Mouse (Mus musculus) forebrain, embryonic 16.5 days (tissue): ENCODE results near the gene Rps3a1. TPM values are rescaled to one million over a fixed set of nuclear protein-coding genes. Genes with fewer than 3 reads are reported as not detected.
A peak's percentile ranks its signal among the peaks of the same experiment; 100 is the strongest.

Experiments
- ATAC-seq: fragments of 200-750 bp; cut with Nextera tagmentation; 2 replicates; pipeline ENCODE4 v1.8.0; 2017; ENCODE audit warnings: mild to moderate bottlenecking, moderate library complexity
- H3K27ac ChIP-seq: fragments of 300-500 bp; sonication (generic); 2 replicates; pipeline ENCODE4 v1.5.1; 2014; ENCODE audit warnings: low read length, control low read depth
- H3K27me3 ChIP-seq: fragments of 300-500 bp; sonication (generic); replicated peaks from 2 replicates; pipeline ENCODE4 v1.6.1; 2014; ENCODE audit warnings: low read length; ENCODE audit not compliant: control insufficient read depth, insufficient read depth
- H3K36me3 ChIP-seq: fragments of 300-500 bp; sonication (generic); 2 replicates; pipeline ENCODE4 v1.6.1; 2014; ENCODE audit not compliant: control insufficient read depth, insufficient read depth
- H3K4me1 ChIP-seq: fragments of 300-500 bp; sonication (generic); replicated peaks from 2 replicates; pipeline ENCODE4 v1.6.1; 2014; ENCODE audit warnings: low read length; ENCODE audit not compliant: control insufficient read depth, insufficient read depth
- H3K4me2 ChIP-seq: fragments of 300-500 bp; sonication (generic); 2 replicates; pipeline ENCODE4 v1.6.1; 2014; ENCODE audit warnings: mild to moderate bottlenecking, low read length, control low read depth
- H3K4me3 ChIP-seq: fragments of 300-500 bp; sonication (generic); replicated peaks from 2 replicates; pipeline ENCODE4 v1.5.1; 2014; ENCODE audit warnings: mild to moderate bottlenecking, low read length, control low read depth
- H3K9ac ChIP-seq: fragments of 300-500 bp; sonication (generic); replicated peaks from 2 replicates; pipeline ENCODE4 v1.6.1; 2014; ENCODE audit warnings: low read depth, low read length, control low read depth
- H3K9me3 ChIP-seq: fragments of 300-500 bp; sonication (generic); 2 replicates; pipeline ENCODE4 v1.6.1; 2016; ENCODE audit warnings: low read length; ENCODE audit not compliant: control insufficient read depth
- WGBS: fragments of 180-500 bp; shearing (Covaris S2); extraction: QIAGEN DNeasy Blood & Tissue Kit; methylation state at CpG from one replicate; pipeline ENCODE4 v1.1.7; 2014; 5-methylcytosine and 5-hydroxymethylcytosine counted together
- polyA plus RNA-seq: library from polyadenylated mRNA; unstranded; fragments of >200 nt; fragmentation: Nextera tagmentation; extraction: Ambion mirVana; gene quantifications from 2 replicates; pipeline ENCODE4 v1.2.1, GENCODE M21; 2015

Gene Rps3a1
- polyA plus RNA-seq, 1 experiment from 2014 or later, result 654 TPM

DNA sequence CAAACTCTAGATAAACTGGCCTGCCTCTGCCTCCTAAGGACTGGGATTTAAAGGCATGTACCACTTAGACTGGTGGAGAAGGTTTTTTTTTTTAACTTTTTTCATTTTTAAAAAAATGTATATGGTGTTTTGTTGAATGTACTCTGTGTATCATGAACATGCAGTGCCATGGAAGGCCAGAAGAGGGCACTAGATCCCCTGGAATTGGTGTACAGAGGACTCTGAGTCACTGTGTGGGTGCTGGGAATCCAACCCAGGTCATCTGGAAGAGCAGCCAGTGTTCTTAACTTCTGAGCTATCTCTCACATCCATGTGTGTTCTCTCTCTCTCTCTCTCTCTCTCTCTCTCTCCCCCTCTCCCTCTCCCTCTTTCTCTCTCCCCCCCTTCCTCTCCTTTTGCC is 20.3 kb downstream of the Rps3a1 start:
- Histone ChIP-seq H3K9ac (no peak overlapping the region), H3K27ac (no peak overlapping the region), H3K4me3 (no peak overlapping the region), H3K27me3 (no peaks in the 10 kb centered on the region), H3K36me3 (no peaks in the 10 kb centered on the region; the same call in 1 of the 2 replicates), H3K4me1 (no peaks in the 10 kb centered on the region), H3K4me2 (no peak overlapping the region), H3K9me3 (no peaks in the 10 kb centered on the region)
- no peak for ATAC-seq

DNA sequence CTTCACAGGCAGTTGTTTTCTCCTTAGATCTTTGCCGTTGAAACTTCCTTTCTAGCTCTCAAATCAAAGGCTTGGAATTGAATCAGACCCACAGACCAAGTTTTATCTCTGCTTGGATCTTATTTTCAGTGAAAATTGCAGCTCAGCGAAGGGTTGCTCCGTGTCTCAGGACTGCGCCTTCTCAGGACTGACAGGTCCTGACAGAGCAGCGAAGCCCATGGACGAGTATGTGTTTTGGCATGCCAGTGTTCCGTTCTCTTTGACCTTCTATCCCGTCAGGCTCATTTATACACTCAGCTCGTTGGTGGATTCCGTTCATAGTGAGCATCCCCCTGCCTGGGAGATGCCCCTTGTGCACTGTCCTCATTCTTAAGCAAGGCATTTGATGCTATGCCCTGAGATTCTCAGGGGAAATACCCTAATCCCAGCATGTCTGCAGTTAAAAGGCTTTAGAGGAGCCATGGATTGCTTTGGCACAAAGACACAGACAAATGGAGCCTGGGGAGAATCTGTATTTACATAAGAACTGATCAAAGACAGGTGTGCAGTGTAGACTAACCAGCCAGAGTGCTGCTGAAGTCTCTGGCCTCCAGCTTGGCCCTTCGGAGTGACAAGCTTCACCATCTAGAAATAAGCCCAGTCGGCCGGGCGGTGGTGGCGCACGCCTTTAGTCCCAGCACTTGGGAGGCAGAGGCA is 23.1 kb downstream of the Rps3a1 start:
- ATAC-seq, result no peak
- H3K4me1 ChIP-seq, result no peaks in the 10 kb centered on the region
- H3K4me3 ChIP-seq, result no peak overlapping the region
- no peak overlapping the region for H3K27ac ChIP-seq
- 81% methylated on average over 16 of the region's 16 CpGs for WGBS
- peaks cover 3% of the 10 kb centered on the region; the same call in 1 of the 2 replicates for H3K36me3 ChIP-seq
- no peak overlapping the region for H3K4me2 ChIP-seq
- no peak overlapping the region for H3K9ac ChIP-seq
- no peaks in the 10 kb centered on the region for H3K27me3 ChIP-seq
- no peaks in the 10 kb centered on the region for H3K9me3 ChIP-seq

DNA sequence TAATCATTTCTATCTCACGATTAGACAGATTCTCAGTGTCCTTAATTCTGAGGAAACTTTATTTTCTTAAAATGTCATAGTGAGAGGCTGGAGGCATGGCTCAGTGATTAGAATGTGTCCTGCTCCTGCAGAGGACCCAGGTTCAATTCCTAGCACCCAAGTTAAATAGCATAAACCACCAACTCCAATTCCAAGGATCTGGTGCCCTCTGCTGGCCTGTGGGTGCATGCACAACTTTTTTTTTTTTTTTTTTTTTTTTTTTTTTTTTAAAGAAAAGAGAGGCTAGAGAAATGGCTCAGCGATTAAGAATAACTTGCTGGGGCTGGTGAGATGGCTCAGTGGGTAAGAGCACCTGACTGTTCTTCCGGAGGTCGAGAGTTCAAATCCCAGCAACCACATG is 25.6 kb downstream of the Rps3a1 start:
- Histone ChIP-seq H3K4me1 (no peaks in the 10 kb centered on the region), H3K9ac (no peak overlapping the region), H3K9me3 (no peaks in the 10 kb centered on the region), H3K27me3 (no peaks in the 10 kb centered on the region), H3K4me2 (no peak overlapping the region), H3K4me3 (no peak overlapping the region), H3K36me3 (0 out of 2 replicates have a peak, but pooled peaks cover 3% of the 10 kb centered on the region), H3K27ac (no peak overlapping the region)
- WGBS, result 92% methylated on average over 4 of the region's 4 CpGs
- no peak for ATAC-seq

DNA sequence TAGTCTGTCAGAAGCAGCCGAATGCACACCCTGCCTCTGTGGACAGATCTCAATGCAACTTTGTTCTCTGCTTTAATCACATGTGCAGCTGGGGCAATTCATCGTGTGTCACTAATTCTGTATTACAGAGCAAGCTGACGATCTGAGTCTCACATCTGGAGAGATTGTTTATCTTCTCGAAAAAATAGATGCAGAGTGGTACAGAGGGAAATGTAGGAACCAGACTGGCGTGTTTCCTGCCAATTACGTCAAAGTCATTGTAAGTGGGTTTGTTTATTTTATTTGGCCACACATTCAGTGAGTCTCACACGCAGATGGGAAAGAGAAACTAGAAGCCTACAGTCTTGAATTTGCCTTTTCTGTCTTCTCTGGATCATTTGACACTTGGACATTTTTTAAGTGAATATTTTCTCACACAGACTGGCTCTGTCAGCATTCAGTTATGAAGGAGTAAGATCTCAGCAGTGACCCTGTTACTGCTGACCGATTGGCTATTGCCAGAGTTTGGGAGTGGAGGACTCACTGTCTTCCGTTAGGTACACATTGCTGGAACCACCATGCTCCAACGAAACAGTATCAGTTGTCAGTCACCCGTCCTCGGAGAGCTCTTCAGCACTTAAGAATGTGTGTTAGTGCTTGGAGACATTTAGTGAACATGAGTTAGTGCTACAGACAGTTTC is 27.7 kb downstream of the Rps3a1 start:
- H3K9ac ChIP-seq, result no peak overlapping the region
- H3K9me3 ChIP-seq, result no peaks in the 10 kb centered on the region
- 75% methylated on average over 12 of the region's 12 CpGs for WGBS
- no peak overlapping the region for H3K27ac ChIP-seq
- peak; percentile 77 for ATAC-seq
- no peaks in the 10 kb centered on the region for H3K27me3 ChIP-seq
- no peak overlapping the region for H3K4me2 ChIP-seq
- 0 out of 2 replicates have a peak, but pooled peaks cover 3% of the 10 kb centered on the region for H3K36me3 ChIP-seq
- no peak overlapping the region for H3K4me3 ChIP-seq
- H3K4me1 ChIP-seq, result no peaks in the 10 kb centered on the region

DNA sequence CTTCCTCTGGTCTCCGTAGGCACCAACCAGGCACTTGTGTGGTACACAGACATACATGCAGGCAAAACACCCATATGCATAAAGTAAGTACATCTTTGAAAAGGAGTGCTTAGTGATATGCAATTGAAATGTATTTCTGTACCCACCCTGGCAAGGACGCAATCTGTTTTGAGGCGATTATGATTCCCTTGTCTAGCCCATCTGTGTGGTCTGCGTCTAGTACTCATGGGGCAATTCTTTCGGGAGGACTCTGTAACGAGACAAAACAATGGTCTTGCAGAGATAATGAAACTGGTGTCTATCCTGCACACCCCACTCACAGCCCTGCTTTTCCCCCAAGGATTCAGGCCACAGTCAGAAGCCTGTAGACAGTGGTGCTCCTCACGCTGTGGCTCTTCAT is 29.7 kb downstream of the Rps3a1 start:
- Histone ChIP-seq H3K4me2 (no peak overlapping the region), H3K9me3 (no peaks in the 10 kb centered on the region), H3K4me1 (no peaks in the 10 kb centered on the region), H3K4me3 (no peak overlapping the region), H3K36me3 (0 out of 2 replicates have a peak, but pooled peaks cover 3% of the 10 kb centered on the region), H3K27me3 (no peaks in the 10 kb centered on the region), H3K27ac (no peak overlapping the region), H3K9ac (no peak overlapping the region)
- 76% methylated on average over 7 of the region's 7 CpGs for WGBS
- ATAC-seq, result no peak

DNA sequence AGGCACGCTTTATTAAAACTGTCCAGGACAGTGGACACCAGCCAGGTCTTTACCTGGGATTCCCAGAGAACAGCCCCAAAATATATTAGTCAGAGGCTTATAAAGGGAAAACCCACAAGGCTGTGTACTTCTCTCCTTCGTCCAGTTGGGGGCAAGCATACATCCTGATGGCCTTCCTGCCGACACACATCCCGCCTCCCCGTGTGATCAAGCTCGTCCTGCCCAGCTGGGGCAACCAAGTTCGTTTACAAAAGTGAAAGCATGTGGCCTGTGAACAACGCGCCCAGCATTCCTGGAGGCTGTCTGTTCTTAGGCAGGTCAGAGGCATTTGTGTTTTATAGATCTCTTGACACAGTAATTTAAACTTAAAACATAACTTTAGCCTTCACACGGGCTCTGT is 32.4 kb downstream of the Rps3a1 start:
- no peaks in the 10 kb centered on the region for H3K9me3 ChIP-seq
- 28% methylated on average over 10 of the region's 10 CpGs for WGBS
- no peaks in the 10 kb centered on the region for H3K36me3 ChIP-seq
- H3K4me2 ChIP-seq, result no peak overlapping the region; the same call in 1 of the 2 replicates
- no peak overlapping the region for H3K9ac ChIP-seq
- no peak overlapping the region for H3K27ac ChIP-seq
- ATAC-seq, result no peak
- H3K4me1 ChIP-seq, result no peaks in the 10 kb centered on the region
- H3K27me3 ChIP-seq, result no peaks in the 10 kb centered on the region
- H3K4me3 ChIP-seq, result no peak overlapping the region

DNA sequence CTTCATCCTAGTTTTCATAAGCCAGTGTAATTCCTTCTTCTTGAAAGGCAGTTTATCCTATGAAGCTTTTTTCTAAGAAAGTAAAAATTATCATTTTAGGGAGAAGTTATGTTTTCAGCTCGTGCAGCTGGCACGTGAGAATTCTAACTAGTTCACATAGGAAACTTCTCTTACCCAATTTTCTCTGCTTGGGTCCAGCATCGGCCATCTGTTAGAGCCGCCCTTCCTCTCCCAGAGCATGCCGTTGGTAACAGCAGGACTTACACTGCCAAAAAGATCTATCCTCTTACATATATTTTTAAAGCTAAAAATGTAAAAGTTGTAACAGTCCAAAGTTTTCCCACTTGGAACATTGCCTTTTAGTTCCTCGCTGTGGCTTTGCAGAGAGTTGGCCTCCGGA is 33.4 kb downstream of the Rps3a1 start:
- Histone ChIP-seq H3K9ac (no peak overlapping the region), H3K4me3 (no peak overlapping the region), H3K27ac (no peak overlapping the region), H3K27me3 (no peaks in the 10 kb centered on the region), H3K9me3 (no peaks in the 10 kb centered on the region), H3K4me2 (no peak overlapping the region), H3K36me3 (no peaks in the 10 kb centered on the region), H3K4me1 (no peaks in the 10 kb centered on the region)
- ATAC-seq, result no peak
- 92% methylated on average over 7 of the region's 7 CpGs for WGBS

DNA sequence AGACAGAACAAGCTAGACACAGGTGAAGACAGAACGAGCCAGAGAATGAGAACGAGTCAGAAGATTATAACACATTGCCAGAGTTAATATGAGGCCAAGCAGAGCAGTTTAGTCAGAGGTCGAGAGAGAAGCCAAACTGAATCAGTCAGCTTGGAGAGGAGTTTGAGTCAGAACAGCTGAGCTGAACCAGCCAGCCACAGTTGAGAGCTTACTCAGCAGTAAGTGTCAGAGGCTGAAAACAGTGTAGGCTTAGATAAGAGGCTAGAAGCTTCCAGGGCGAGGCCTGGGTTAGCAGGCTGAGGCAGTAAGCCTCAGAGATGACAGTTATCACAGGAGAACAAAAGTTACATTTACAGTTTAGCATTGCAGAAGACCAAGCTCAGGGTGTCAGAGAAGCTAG is 33.9 kb downstream of the Rps3a1 start:
- 88% methylated on average over 4 of the region's 4 CpGs for WGBS
- no peak overlapping the region for H3K4me3 ChIP-seq
- no peaks in the 10 kb centered on the region for H3K27me3 ChIP-seq
- no peak overlapping the region for H3K9ac ChIP-seq
- no peaks in the 10 kb centered on the region for H3K9me3 ChIP-seq
- ATAC-seq, result no peak
- no peak overlapping the region for H3K4me2 ChIP-seq
- no peaks in the 10 kb centered on the region for H3K4me1 ChIP-seq
- H3K27ac ChIP-seq, result no peak overlapping the region
- H3K36me3 ChIP-seq, result no peaks in the 10 kb centered on the region

DNA sequence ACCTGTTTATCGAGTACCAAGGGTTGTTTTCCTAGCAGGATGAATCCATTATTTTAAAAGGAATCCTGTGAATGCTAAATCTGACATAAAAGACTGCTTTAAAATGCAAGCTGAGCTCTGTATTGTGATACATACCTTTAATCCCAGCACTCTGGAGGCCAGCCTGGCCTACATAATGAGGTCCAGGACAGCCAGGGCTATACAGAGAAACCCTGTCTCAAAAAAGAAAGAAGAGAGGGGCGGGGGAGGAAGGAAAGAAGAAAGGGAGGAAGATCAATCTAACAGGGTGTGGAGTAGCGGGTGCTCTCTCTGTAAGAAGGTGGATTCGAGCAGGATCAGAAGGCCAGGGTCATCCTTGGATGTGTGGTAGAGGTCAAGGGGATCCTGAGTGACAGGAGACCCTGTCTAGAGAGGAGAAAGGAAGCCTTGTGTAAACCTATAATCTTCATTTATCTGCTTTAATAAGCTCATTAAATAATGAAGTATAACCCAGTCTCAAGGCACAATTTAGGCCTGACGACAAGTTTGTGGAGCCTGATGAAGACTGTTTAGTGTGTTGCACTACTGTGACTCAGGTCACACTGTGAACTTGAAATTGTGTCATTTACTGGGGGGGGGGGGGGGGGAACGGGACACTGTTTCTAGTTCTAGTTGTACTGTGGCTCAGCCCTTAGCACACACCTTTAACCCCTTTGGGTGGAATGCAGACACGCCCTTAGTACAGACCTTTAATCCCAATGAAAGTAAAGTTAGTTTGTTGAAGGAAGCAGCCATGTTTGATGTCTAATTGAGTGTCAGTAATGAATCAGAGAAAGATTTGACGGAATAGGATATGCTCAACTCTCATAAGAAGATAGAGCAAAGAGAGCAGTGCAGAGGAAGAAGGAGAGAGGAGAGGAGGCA is 34.6 kb downstream of the Rps3a1 start:
- no peak overlapping the region for H3K4me3 ChIP-seq
- H3K36me3 ChIP-seq, result no peaks in the 10 kb centered on the region
- no peak overlapping the region for H3K27ac ChIP-seq
- H3K4me2 ChIP-seq, result no peak overlapping the region
- WGBS, result 52% methylated on average over 8 of the region's 8 CpGs
- no peak for ATAC-seq
- no peaks in the 10 kb centered on the region for H3K4me1 ChIP-seq
- H3K27me3 ChIP-seq, result no peaks in the 10 kb centered on the region
- H3K9me3 ChIP-seq, result no peaks in the 10 kb centered on the region
- H3K9ac ChIP-seq, result no peak overlapping the region
